Mouse (Mus musculus) stomach, embryonic 14.5 days (tissue): Measurements from ENCODE around the gene Pigw. TPM values are rescaled to one million over a fixed set of nuclear protein-coding genes. Genes with fewer than 3 reads are reported as not detected.
A peak's percentile ranks its signal among the peaks of the same experiment; 100 is the strongest.
"Not testable (repeated sequence)": the region's sequence is repeated elsewhere in the genome, so short reads cannot be mapped to it uniquely, and the experiment has no call there.

Source experiments
- ATAC-seq: fragments of 200-750 bp; cut with Nextera tagmentation; 2 replicates; pipeline ENCODE4 v1.8.0; 2017; ENCODE audit warnings: low read depth, moderate TSS enrichment; ENCODE audit not compliant: insufficient number of reproducible peaks, insufficient read depth, low FRiP score
- H3K27ac ChIP-seq: fragments of 300-500 bp; sonication (generic); 2 replicates; pipeline ENCODE4 v1.5.1; 2014; ENCODE audit warnings: mild to moderate bottlenecking, low read length, moderate library complexity, mixed read lengths
- H3K27me3 ChIP-seq: fragments of 300-500 bp; sonication (generic); 2 replicates; pipeline ENCODE4 v1.6.1; 2014; ENCODE audit warnings: low read length, control low read depth, mixed read lengths; ENCODE audit not compliant: control insufficient read depth, insufficient read depth
- H3K36me3 ChIP-seq: fragments of 300-500 bp; sonication (generic); 2 replicates; pipeline ENCODE4 v1.6.1; 2014; ENCODE audit warnings: mild to moderate bottlenecking, control low read depth, low read length, moderate library complexity, mixed read lengths; ENCODE audit not compliant: control insufficient read depth, insufficient read depth
- H3K4me1 ChIP-seq: fragments of 300-500 bp; sonication (generic); 2 replicates; pipeline ENCODE4 v1.6.1; 2014; ENCODE audit warnings: low read length, control low read depth, mixed read lengths; ENCODE audit not compliant: control insufficient read depth, insufficient read depth
- H3K4me2 ChIP-seq: fragments of 300-500 bp; sonication (generic); replicated peaks from 2 replicates; pipeline ENCODE4 v1.6.1; 2014; ENCODE audit warnings: low read depth, low read length, control low read depth
- H3K4me3 ChIP-seq: fragments of 300-500 bp; sonication (generic); 2 replicates; pipeline ENCODE4 v1.5.1; 2014; ENCODE audit warnings: low read depth, low read length, control low read depth
- H3K9ac ChIP-seq: fragments of 300-500 bp; sonication (generic); replicated peaks from 2 replicates; pipeline ENCODE4 v1.6.1; 2014; ENCODE audit warnings: low read depth, mild to moderate bottlenecking, control low read depth, low read length, moderate library complexity, mixed read lengths
- H3K9me3 ChIP-seq: fragments of 300-500 bp; sonication (generic); 2 replicates; pipeline ENCODE4 v1.6.1; 2016; ENCODE audit warnings: low read depth, low read length, control low read depth; ENCODE audit not compliant: control insufficient read depth
- WGBS: fragments of 180-500 bp; shearing (Covaris S2); extraction: QIAGEN DNeasy Blood & Tissue Kit; methylation state at CpG from one replicate; pipeline ENCODE4 v1.1.7; 2014; 5-methylcytosine and 5-hydroxymethylcytosine counted together
- polyA plus RNA-seq: library from polyadenylated mRNA; unstranded; fragments of >200 nt; fragmentation: Nextera tagmentation; extraction: Ambion mirVana; gene quantifications from 2 replicates; pipeline ENCODE4 v1.2.1, GENCODE M21; 2014

Gene Pigw
- polyA plus RNA-seq, 1 experiment from 2014 or later = 3.0 TPM

DNA sequence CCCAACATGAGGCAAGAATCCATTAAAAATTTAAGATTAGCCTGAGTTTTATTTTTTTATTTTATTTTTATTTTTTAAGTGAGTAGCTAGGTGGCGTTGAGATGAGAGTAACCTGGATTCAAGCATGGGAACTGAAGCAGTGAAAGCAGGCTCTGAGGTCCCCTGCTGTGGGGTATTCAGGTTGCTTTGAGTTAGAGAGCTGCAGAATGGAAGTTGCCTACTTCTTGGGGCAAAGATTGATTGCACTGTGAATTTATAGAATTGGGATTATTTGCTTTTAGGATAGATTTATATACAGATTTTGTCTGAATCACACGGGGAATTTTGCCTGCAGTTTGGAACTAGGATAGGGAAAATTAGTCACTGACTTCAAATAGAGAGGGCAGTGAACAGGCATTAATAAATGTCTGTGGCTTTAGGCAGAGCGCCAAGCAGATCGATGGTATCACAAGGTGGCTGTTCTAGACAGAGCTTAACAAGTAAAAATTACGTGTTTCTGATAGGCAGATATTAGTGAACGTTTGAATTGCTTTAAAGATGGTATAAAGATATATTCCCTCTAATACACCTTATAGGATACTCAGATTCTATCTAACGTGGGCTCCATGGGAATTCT lies 32.5 kb downstream of the Pigw start:
- Histone ChIP-seq H3K27me3 (no peaks in the 10 kb centered on the region), H3K27ac (no peak overlapping the region), H3K36me3 (peaks cover 38% of the 10 kb centered on the region), H3K4me1 (no peaks in the 10 kb centered on the region), H3K9ac (no peak overlapping the region), H3K4me2 (no peak overlapping the region), H3K9me3 (no peaks in the 10 kb centered on the region), H3K4me3 (no peak overlapping the region)
- no peak for ATAC-seq
- WGBS = 81% methylated on average over 7 of the region's 7 CpGs

DNA sequence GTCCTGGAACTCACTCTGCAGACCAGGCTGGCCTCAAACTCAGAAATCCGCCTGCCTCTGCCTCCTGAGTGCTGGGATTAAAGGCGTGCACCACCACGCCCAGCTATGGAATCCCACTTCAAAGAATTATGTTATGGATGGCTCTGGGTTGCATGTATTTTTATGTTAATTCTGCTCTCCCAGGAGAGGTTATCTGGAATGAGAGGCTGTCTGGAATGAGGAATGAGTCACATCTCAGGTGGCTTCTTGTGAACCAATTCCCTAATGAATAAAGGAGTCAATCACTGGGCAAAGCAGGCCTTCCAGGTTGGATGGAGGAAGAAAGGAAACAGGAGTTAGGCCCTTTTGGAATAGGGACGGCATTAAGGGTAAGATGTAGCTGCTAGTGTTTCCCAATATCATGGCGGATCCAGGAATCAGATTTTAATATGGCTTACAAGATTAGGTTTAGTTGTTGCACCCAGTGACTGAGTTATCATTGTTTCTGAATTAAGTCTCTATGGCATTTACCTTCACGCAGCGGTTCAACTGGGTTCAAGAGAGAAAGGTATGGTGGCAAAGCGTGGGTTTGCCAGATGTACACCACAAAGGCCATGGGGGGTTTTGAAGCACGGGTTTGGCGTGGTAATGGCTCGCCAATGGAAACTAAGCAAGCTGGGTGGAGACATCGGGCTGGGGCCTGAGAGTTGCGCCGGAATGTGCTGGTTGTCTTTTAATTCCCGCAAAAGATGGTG lies 33.2 kb downstream of the Pigw start:
- WGBS = 95% methylated on average over 15 of the region's 15 CpGs
- H3K9me3 ChIP-seq = no peaks in the 10 kb centered on the region
- no peak overlapping the region for H3K9ac ChIP-seq
- H3K27me3 ChIP-seq = no peaks in the 10 kb centered on the region
- ATAC-seq = no peak
- H3K4me3 ChIP-seq = no peak overlapping the region
- H3K27ac ChIP-seq = no peak overlapping the region
- H3K4me1 ChIP-seq = no peaks in the 10 kb centered on the region
- H3K4me2 ChIP-seq = no peak overlapping the region
- peaks cover 33% of the 10 kb centered on the region for H3K36me3 ChIP-seq

DNA sequence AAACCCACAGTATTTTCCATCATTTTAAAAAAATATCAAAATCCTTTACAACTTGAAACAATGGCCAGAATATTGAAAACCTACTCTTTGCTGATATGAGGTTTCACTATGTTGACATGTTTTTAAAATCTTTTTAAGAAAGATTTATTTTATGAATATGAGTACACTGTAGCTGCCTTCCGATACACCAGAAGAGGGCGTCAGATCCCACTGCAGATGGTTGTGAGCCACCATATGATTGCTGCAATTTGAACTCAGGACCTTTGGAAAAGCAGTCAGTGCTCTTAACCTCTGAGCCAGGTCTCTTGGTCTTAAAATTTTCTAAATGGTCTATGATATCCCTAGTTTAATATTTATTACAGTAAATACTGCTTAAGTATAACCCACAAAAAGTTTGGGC lies 40.8 kb downstream of the Pigw start:
- Histone ChIP-seq H3K4me1 (no peaks in the 10 kb centered on the region), H3K9ac (no peak overlapping the region), H3K27ac (no peak overlapping the region), H3K27me3 (no peaks in the 10 kb centered on the region), H3K9me3 (no peaks in the 10 kb centered on the region), H3K4me2 (no peak overlapping the region), H3K36me3 (peaks cover 54% of the 10 kb centered on the region), H3K4me3 (no peak overlapping the region)
- ATAC-seq = no peak
- WGBS = 94% methylated on average over 2 of the region's 2 CpGs

DNA sequence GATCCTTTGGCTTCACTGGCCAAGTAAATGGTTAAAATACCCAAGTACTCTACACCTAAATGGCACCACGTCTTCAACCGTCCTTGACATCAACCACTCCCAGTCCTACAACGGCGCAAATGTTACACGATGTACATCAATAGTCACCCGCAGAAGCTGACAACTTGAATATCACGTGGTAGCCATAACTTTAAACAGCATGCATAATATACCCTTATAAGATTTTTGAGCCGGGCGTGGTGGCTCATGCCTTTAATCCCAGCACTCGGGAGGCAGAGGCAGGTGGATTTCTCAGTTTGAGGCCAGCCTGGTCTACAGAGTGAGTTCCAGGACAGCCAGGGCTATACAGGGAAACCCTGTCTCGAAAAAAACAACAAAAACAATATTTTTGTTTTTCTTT lies 50.6 kb downstream of the Pigw start:
- H3K4me1 ChIP-seq, H3K27me3 ChIP-seq, H3K9me3 ChIP-seq: not testable (repeated sequence)
- H3K36me3 ChIP-seq = peaks cover 24% of the 10 kb centered on the region
- peak overlapping the region; percentile 45; the same call in 1 of the 2 replicates for H3K27ac ChIP-seq
- 0 out of 2 replicates have a peak, but pooled peaks have one; percentile 18 for ATAC-seq
- peak overlapping the region; percentile 68 for H3K4me2 ChIP-seq
- H3K4me3 ChIP-seq = peak overlapping the region; percentile 80
- peak overlapping the region; percentile 64; the same call in 1 of the 2 replicates for H3K9ac ChIP-seq
- WGBS = 74% methylated on average over 11 of the region's 11 CpGs

DNA sequence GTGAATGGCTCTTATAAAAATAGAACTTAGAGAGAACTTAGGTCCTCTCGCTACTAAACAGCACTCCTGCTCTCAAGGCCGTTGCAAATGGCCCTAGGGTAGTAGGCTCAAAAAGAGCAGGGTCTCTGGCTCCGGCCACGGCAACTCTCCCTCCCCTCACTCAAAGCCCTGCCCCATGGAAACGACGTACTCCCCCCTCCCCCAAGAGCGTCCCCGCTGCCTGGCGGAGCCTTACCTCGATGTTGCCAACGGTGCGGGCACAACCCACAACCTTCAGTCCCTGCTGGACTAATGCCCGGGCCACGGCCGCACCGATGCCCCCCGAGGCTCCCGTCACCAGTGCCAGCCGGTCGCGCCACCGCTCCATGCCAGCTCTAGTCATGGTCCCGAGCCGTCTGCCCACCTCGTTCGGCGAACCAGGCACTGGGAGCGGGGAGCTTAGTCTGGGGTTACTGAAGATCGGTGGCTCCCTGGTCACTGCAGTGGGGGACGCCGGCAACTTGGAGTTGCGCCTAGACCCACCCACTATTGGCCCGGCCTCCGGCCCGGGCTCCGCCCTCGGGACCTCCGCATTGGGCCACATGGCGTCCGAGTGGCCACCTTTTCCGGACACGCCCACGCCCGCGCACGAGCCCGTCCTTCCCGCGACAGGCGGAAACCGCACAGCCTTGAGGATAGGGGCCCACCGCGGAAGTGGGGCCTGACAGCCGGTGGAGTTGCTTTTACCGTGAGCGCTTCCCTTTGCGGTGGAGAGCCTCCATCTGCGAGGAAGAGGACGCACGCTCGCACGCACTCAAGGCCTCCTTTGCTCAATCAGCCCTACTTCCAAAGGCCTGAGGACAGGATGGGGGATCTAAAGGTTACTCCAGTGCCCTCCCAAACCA lies 51.3 kb downstream of the Pigw start, which contains the start of gene Dhrs11:
Gene Dhrs11 (minus strand): TSS at position 479 of the 884 bp plus-strand sequence.
- Histone ChIP-seq H3K27ac (peak within 1 kb of the TSS; percentile 45; the same call in 1 of the 2 replicates), H3K4me2 (peak within 1 kb of the TSS; percentile 68), H3K36me3 (peaks cover 17% of the 10 kb centered on the region), H3K4me3 (peak within 1 kb of the TSS; percentile 80), H3K9me3 (no peaks in the 10 kb centered on the region), H3K27me3 (no peaks in the 10 kb centered on the region), H3K9ac (peak within 1 kb of the TSS; percentile 64), H3K4me1 (peaks cover 8% of the 10 kb centered on the region; the same call in 1 of the 2 replicates)
- WGBS = under 1% methylated on average over 62 of the region's 62 CpGs
- peak; percentile 95 for ATAC-seq

DNA sequence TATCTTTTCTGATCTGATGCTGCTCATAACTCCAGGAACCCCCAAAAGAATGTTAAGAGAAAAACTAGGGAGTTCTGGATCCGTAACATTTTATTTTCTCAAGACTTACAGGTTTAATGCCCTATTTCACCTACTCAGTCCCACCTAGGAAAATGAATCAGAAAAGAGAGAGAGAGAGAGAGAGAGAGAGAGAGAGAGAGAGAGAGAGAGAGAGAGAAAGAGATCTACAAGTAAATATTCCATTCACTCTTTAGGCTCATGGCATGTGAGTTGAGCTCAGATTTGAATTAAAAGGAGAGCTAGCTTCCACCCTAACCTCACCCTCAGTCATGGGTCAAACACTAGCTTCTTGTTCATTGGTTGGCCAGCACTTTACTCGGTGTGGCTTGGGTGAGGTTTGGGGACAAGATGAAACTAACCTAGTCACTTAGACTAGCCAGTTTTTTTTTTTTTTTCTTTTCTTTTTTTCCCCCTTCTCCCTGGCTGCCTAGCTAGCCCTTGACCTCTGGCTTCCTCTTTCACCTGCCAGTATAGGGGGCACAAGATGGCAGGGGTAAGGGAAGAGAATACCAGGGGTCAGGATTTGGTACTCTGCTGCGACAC lies 52.1 kb downstream of the Pigw start:
- Histone ChIP-seq H3K9ac (no peak overlapping the region), H3K27me3 (no peaks in the 10 kb centered on the region), H3K36me3 (peaks cover 14% of the 10 kb centered on the region), H3K9me3 (no peaks in the 10 kb centered on the region), H3K4me1 (peaks cover 8% of the 10 kb centered on the region; the same call in 1 of the 2 replicates), H3K4me3 (peak overlapping the region; percentile 80), H3K4me2 (peak overlapping the region; percentile 68), H3K27ac (no peak overlapping the region)
- no peak for ATAC-seq
- 42% methylated on average over 3 of the region's 3 CpGs for WGBS

DNA sequence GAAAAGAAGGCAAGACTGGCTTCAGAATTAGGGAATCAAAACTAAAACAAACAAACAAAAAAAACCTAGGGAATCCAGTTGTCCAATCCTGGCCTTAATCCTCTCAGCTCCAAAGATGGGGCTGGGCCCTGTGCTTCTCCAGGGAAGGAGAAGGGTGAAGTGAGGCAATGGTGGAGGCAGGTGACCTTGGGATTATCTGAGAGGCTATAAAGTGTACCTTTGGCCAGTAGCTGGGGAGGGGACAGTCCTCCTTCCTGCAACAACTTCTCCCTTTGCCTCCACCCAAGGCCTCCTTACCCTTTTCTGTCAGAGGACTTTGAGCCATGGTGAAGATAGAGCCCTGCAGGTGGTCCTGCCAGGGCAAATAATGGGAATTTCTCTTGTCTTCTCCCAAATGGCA lies 52.6 kb downstream of the Pigw start:
- ATAC-seq = no peak

More for the DNA sequence above, 52.6 kb downstream of the Pigw start:
- Histone ChIP-seq H3K4me2 (no peak overlapping the region), H3K27me3 (no peaks in the 10 kb centered on the region), H3K27ac (no peak overlapping the region), H3K4me3 (no peak overlapping the region), H3K4me1 (peaks cover 8% of the 10 kb centered on the region; the same call in 1 of the 2 replicates), H3K36me3 (peaks cover 10% of the 10 kb centered on the region), H3K9ac (no peak overlapping the region), H3K9me3 (no peaks in the 10 kb centered on the region)
